Mouse (Mus musculus): ENCODE results near the gene Timp3.

Gene Timp3

GRCm38 (mm10) chr10:86315513-86315912 is 15.3 kb downstream of the Timp3 start:
- ChIA-PET POLR2A (interaction anchor here in 2 of 4 experiments (1.0 to 1.5 kb wide), 2 partner anchors 10 to 14 kb away, joined by 3 read pairs; no protein-coding TSS in a partner anchor), CTCF (interaction anchor here in 1 of 4 experiments (0.6 kb wide), 1 partner anchor 21 kb away, joined by 3 read pairs; no protein-coding TSS in a partner anchor)

- ChIA-PET POLR2A (interaction anchor here in 1 of 4 experiments (0.7 to 1.2 kb wide), 2 partner anchors 15 to 17 kb away, joined by 3 read pairs; no protein-coding TSS in a partner anchor), CTCF (no interaction called here)
Measured at GRCm38 (mm10) chr10:86317633-86318032, 17.5 kb downstream of the Timp3 start.

- ChIA-PET CTCF (interaction anchor here (0.7 to 1.4 kb wide), 5 partner anchors 22 to 350 kb away, joined by 3 to 7 read pairs (median 4); no protein-coding TSS in a partner anchor), POLR2A (interaction anchor here in 1 of 4 experiments (0.6 to 1.2 kb wide), 2 partner anchors 10 to 250 kb away, joined by 3 to 4 read pairs; no protein-coding TSS in a partner anchor)
Measured at GRCm38 (mm10) chr10:86318552-86319140, 18.5 kb downstream of the Timp3 start.

GRCm38 (mm10) chr10:86319526-86319925 is 19.4 kb downstream of the Timp3 start:
- CTCF ChIA-PET: interaction anchor here in 2 of 4 experiments (1.1 to 1.4 kb wide), 4 partner anchors 9 to 351 kb away, joined by 3 to 7 read pairs (median 4); no protein-coding TSS in a partner anchor
- POLR2A ChIA-PET: interaction anchor here in 2 of 4 experiments (0.6 to 1.2 kb wide), 2 partner anchors 9 to 11 kb away, joined by 4 read pairs; no protein-coding TSS in a partner anchor

GRCm38 (mm10) chr10:86320204-86320603 is 20.0 kb downstream of the Timp3 start:
- ChIA-PET CTCF (interaction anchor here in 2 of 4 experiments (1.1 to 1.5 kb wide), 4 partner anchors 8 to 144 kb away, joined by 3 to 4 read pairs (median 3); no protein-coding TSS in a partner anchor), POLR2A (no interaction called here)

GRCm38 (mm10) chr10:86321194-86321593 is 21.0 kb downstream of the Timp3 start:
- ChIA-PET CTCF (interaction anchor here (0.6 to 1.7 kb wide), 5 partner anchors 18 to 180 kb away, joined by 3 to 5 read pairs (median 4); no protein-coding TSS in a partner anchor), POLR2A (interaction anchor here in 3 of 4 experiments (0.6 to 1.2 kb wide), 4 partner anchors 17 to 119 kb away, joined by 3 to 6 read pairs (median 4); no protein-coding TSS in a partner anchor)

GRCm38 (mm10) chr10:86322006-86322405 is 21.8 kb downstream of the Timp3 start:
- POLR2A ChIA-PET: interaction anchor here (0.7 to 1.2 kb wide), 4 partner anchors 16 to 352 kb away, joined by 3 to 6 read pairs (median 4); no protein-coding TSS in a partner anchor
- CTCF ChIA-PET: interaction anchor here in 1 of 4 experiments (1.7 kb wide), 1 partner anchor 140 kb away, joined by 4 read pairs; no protein-coding TSS in a partner anchor

- POLR2A ChIA-PET: interaction anchor here in 1 of 4 experiments (1.2 kb wide), 1 partner anchor 11 kb away, joined by 3 read pairs; no protein-coding TSS in a partner anchor
- CTCF ChIA-PET: no interaction called here
Measured at GRCm38 (mm10) chr10:86323275-86323994, 23.3 kb downstream of the Timp3 start.

- ChIA-PET POLR2A (interaction anchor here in 2 of 4 experiments (0.7 to 1.4 kb wide), 4 partner anchors 9 to 45 kb away, joined by 3 to 5 read pairs (median 3); no protein-coding TSS in a partner anchor), CTCF (interaction anchor here in 2 of 4 experiments (0.6 to 1.2 kb wide), 2 partner anchors 22 to 406 kb away, joined by 3 to 11 read pairs; no protein-coding TSS in a partner anchor)
Measured at GRCm38 (mm10) chr10:86325272-86325671, 25.1 kb downstream of the Timp3 start.

GRCm38 (mm10) chr10:86328143-86328542 is 28.0 kb downstream of the Timp3 start:
- ChIA-PET POLR2A (interaction anchor here in 3 of 4 experiments (0.7 to 2.3 kb wide), 4 partner anchors 11 to 235 kb away, joined by 3 to 8 read pairs (median 4); no protein-coding TSS in a partner anchor), CTCF (interaction anchor here (0.5 to 1.3 kb wide), 8 partner anchors 8 to 457 kb away, joined by 3 to 7 read pairs (median 4); no protein-coding TSS in a partner anchor)

- POLR2A ChIA-PET: interaction anchor here in 2 of 4 experiments (0.8 to 2.3 kb wide), 4 partner anchors 10 to 130 kb away, joined by 3 to 8 read pairs (median 4); no protein-coding TSS in a partner anchor
Measured at GRCm38 (mm10) chr10:86328691-86329090, 28.5 kb downstream of the Timp3 start.

GRCm38 (mm10) chr10:86329241-86329882 is 29.2 kb downstream of the Timp3 start:
- POLR2A ChIA-PET: interaction anchor here in 2 of 4 experiments (1.0 to 2.3 kb wide), 2 partner anchors 9 to 10 kb away, joined by 4 to 8 read pairs; no protein-coding TSS in a partner anchor
- CTCF ChIA-PET: interaction anchor here (0.6 to 1.3 kb wide), 6 partner anchors 10 to 372 kb away, joined by 3 to 5 read pairs (median 3); partner anchors contain the start of gene Rtcb (in 1 of the 4)

More at GRCm38 (mm10) chr10:86328691-86329090, 28.5 kb downstream of the Timp3 start:
- CTCF ChIA-PET: interaction anchor here (0.5 to 1.3 kb wide), 9 partner anchors 9 to 457 kb away, joined by 3 to 7 read pairs (median 3); partner anchors contain the start of gene Rtcb (in 1 of the 4)

GRCm38 (mm10) chr10:86330993-86331680 is 31.0 kb downstream of the Timp3 start:
- POLR2A ChIA-PET: interaction anchor here in 1 of 4 experiments (0.9 kb wide), 1 partner anchor 11 kb away, joined by 4 read pairs; no protein-coding TSS in a partner anchor
- CTCF ChIA-PET: no interaction called here

GRCm38 (mm10) chr10:86331681-86332281 is 31.6 kb downstream of the Timp3 start:
- ChIA-PET CTCF (interaction anchor here in 1 of 4 experiments (0.7 kb wide), 1 partner anchor 230 kb away, joined by 3 read pairs; no protein-coding TSS in a partner anchor), POLR2A (no interaction called here)

- POLR2A ChIA-PET: interaction anchor here in 1 of 4 experiments (0.6 kb wide), 1 partner anchor 32 kb away, joined by 3 read pairs; no protein-coding TSS in a partner anchor
- CTCF ChIA-PET: interaction anchor here in 1 of 4 experiments (0.6 kb wide), 1 partner anchor 57 kb away, joined by 3 read pairs; no protein-coding TSS in a partner anchor
Measured at GRCm38 (mm10) chr10:86332942-86333341, 32.8 kb downstream of the Timp3 start.

- POLR2A ChIA-PET: interaction anchor here in 1 of 4 experiments (1.0 kb wide), 1 partner anchor 11 kb away, joined by 3 read pairs; no protein-coding TSS in a partner anchor
- CTCF ChIA-PET: no interaction called here
Measured at GRCm38 (mm10) chr10:86334581-86334980, 34.4 kb downstream of the Timp3 start.

GRCm38 (mm10) chr10:86336506-86336905 is 36.3 kb downstream of the Timp3 start:
- CTCF ChIA-PET: no interaction called here
- POLR2A ChIA-PET: no interaction called here
